Mouse (Mus musculus) fat pad, adult 2 months (tissue): ENCODE measurements around the gene Neurod2.

Experiments used
- DNase-seq: peaks from one replicate; pipeline ENCODE4 v3.0.0-alpha.2; 2011; ENCODE audit warnings: low read depth, low spot score; ENCODE audit errors: extremely low read depth

Neurod2 gene

GRCm38 (mm10) chr11:98329081-98329959 is at the start of gene Neurod2:
Neurod2 (minus strand) TSS chr11:98329648.
- DNase-seq, result no peak

DNA sequence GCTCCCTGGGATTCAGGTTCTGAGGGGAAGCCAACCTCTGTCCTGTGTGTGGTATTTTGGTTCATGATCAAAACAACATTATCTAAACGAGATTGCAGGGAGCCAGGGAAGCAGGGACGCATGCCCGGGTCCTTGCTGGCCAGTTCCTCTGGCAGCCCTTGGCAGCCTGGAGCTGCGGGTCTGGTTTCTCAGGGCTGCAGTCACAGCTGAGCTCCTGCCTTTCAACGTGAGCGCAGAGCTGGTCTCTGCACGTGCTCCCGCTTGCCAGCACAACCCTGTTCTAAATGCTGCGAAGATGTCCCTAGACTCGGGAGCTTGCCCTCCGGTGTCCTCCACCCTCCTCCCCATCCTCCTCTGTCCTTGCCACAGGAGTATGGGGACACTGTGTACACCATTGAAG is 48.3 kb upstream of the Neurod2 start:
- DNase-seq, result no peak

DNA sequence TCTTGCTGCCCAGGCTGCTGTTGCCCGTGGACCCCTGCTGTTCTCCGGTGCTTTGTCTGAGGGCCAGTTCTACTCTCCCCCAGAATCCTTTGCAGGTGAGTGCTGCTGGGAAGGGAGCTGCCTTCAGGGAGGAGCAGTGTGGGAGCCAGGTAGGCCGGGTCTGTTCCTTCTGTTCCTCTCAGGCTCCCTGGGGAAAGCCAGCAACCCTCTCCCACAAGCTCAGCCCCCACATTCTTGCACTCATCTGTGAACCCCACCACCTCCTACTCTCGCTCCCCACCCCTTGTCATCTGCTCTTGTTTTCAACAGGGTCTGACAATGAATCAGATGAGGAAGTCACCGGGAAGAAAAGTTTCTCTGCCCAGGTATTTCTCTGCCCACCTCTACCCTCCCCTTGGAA is 47.3 kb upstream of the Neurod2 start:
- no peak for DNase-seq

- no peak for DNase-seq
These were observed 44.8 kb upstream of the Neurod2 start for GRCm38 (mm10) chr11:98374266-98374665.

DNA sequence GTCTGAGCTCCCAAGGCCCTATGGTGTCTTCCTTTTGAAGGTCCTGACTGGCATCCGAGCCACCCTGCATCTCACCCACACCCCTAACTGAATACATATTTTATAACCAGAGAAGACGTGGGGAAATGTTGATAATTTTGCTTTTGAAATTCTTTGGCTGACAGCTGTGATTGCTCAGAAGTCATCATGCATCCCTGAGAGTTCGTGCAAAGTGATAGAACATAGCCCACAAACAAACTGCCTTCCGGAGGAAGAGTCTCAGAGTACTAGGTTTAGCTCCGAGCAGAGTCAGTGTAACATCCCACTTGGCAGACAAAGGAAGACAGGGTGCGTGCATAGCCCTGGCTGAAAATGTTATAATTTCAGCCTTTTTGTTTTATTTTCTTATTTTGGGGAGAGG is 43.8 kb upstream of the Neurod2 start:
- DNase-seq, result no peak

GRCm38 (mm10) chr11:98372406-98372805 is 43.0 kb upstream of the Neurod2 start:
- no peak for DNase-seq

DNA sequence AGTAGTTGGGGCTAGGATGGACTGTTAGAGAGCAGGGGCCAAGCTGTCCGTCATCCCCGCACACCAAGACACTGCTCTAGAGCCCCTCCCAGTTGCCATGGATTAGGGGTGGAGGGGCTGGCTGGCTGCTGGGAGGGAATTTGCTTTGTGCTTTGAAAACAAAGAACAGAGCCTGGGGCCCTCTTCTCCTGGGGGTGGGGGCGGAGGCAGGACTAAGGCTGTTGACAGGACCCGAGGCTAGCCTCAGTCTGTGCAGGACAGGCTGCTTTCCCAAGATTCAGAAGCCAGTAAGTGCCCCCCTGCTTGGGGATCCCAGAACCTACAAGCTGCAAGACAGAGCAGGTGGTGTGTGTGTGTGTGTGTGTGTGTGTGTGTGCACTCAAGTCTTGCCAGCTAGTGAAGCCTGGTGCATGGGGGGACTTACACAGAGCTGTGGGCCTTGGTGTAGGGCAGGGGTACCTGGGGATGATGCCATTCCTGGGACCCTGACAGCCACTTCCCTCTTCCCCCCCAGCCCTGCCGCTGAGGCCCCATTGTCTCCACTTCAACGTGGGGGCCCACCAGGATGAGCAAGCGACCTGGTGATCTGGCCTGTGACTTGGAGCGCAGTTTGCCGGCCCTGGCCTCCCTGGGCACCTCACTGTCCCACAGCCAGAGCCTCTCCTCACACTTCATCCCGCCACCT is 42.2 kb upstream of the Neurod2 start:
- DNase-seq, result no peak

DNA sequence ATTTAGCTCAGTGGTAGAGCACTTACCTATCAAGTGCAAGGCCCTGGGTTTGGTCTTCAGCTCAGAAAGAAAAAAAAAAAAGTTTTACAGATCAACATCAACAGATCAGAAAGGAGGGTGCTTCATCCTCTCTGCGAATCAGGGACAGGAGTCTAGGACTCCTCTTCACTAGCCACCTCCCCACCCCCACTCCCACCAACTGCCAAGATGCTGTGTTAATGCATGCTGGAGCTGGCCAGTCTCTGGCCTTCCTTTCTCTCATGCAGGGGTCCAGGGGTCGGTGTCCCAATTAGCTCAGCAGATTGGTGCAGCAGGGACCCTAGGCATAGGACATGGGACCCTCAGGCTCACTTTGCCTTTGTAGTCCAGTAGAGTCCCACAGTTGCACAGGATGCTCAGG is 41.1 kb upstream of the Neurod2 start:
- DNase-seq, result no peak

GRCm38 (mm10) chr11:98369337-98369736 is 39.9 kb upstream of the Neurod2 start:
- DNase-seq, result no peak

DNA sequence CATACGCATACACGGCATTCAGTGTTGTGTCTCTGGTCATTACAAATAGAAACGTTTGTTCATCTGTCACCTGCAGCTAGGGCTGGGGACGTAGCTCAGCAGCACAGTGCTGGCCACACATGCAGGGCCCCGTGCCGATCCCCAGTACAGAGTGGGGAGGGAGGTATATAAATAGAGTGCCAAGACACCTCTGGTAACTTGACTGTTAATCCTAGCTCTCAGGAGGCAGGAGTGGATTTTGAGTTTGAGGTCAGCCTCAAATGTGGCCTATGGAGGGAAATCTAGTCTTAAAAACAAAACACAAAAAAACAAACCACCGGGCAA is 38.4 kb upstream of the Neurod2 start:
- no peak for DNase-seq

- no peak for DNase-seq
These were observed 37.9 kb upstream of the Neurod2 start for GRCm38 (mm10) chr11:98367171-98367862.

DNA sequence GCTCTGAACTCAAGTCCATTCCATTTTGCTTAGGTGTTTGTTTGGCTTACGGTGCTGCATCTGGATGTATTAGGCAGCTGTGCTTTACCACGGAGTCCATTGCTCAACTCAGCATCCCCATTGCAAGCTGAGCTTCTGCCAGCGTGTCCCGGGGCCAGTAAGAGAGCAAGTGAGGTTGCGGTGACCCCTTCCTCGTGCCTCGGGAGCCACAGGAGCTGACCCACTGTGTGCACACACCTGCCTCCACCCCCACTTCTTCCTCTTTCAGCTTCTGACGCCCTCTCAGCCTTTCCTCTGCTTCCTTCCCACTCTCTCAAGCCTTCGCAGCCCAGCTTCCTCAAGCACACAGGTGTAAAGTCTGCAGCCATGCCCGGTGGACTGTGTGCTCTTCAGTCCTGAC is 36.8 kb upstream of the Neurod2 start:
- no peak for DNase-seq

DNA sequence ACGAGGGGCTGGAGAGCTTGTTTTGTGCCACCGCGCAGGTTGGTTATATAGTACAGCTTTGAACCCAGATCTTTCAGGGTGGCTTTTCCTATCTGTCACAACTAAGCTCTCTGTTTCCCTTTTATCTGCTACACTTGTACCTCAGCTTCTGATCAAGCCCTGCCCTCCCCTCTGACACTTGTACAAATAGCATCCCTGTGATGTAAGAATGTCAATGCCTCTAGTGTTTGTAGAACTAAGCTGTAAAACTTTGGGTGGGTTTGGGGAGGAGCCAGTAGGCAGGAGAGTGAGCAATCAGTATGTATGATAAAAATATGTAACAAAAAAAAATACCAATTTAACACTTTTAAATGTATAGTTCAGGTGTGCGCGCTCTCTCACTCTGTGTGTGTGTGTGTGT is 35.0 kb upstream of the Neurod2 start:
- DNase-seq, result no peak

- no peak for DNase-seq
These were observed 34.4 kb upstream of the Neurod2 start for GRCm38 (mm10) chr11:98363817-98364216.

- DNase-seq, result no peak
These were observed 31.5 kb upstream of the Neurod2 start for GRCm38 (mm10) chr11:98360866-98361521.

DNA sequence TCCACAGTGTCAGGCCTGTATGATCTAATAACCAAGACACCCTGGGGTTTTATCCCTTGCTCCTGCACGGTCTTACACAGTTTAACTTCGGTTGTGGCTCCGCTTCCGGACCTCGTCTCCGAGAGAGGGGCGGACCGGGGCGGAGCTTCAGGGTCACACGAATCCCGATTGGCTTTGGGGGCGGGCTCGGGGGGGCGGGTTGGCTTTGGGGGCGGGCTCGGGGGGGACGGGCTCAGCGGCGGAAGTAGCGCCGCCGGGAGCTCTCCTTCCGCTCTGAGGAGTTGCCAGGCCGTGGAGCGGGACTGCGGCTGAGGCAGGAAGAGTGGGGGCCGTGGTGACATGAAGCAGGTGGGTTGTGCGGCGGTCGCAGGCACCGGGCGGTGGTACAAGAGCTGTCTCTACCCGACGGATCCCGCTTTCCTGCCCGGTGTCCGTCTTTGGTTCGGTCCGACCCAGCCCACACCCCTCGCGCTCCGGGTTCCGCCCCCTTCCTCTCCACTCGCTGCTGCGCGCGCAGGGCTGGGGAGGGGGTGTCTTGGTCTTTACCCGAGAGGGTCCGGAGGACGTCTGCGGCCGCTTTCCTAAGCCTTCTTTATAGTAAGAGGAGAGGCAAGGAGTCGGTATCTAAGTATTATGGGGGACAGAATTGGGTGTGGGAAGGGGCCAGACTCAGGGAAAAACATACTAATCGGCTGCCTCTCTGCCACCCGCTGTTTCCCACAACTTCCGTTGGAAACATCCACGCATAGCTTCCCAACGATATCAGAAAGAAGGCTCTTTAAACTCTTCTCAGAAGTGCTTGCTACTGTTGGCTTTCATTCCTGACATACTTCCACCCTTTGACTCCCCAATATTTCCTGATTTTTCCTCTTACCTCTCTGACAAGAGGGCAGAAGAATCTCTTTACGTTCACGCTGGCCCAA is 29.0 kb upstream of the Neurod2 start, which contains the start of gene Stard3:
Gene Stard3 (plus strand): TSS at position 208 of the 923 bp plus-strand sequence.
- no peak for DNase-seq

- no peak for DNase-seq
These were observed 28.1 kb upstream of the Neurod2 start for GRCm38 (mm10) chr11:98357396-98358160.

GRCm38 (mm10) chr11:98356625-98357394 is 27.4 kb upstream of the Neurod2 start:
- DNase-seq, result no peak
